Mouse (Mus musculus): ENCODE data around the gene Clptm1l.

Clptm1l gene

GRCm38 (mm10) chr13:73603522-73604155 lies at the start of gene Clptm1l:
TSS of gene Clptm1l (plus strand) at chr13:73604006.
- peak; percentile 98 for DNase-seq

DNA sequence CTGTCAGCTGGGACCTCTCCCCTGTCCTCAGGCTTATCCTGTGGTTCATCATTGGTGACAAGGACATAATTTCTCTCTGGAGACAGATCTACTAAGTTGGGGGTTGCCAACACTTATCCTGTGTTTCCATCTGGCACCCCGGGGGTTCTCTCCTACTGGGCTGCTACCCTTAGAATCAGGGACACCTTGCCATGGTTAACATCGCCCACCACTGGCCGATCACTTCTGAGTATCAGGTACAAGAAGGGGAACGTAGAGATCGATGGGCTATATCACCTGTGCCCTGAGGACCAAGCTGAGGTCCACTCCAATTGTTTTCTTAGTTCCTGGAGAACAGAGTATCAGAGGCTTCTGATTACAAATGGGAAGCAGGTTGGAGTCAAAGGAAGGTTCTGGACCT lies 39.6 kb upstream of the Clptm1l start:
- no peak for DNase-seq

DNA sequence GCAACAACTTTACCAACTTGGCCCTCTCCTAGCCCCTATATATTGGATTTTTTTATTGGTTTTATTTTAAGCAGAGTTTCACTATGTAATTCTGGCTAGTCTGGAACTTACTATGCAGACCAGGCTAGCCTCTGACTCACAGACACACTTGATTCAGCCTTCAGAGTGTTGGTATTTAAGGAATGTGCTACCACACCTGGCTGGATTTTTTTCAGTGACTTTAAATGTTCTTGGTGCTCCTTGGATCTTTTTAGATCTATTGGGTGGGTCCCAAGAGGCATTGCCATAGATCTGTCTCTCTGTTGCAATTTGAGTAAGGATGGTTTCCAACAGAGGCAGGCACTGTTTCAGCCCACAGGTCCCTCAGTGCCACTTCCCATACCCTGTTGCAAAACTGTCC lies 28.8 kb upstream of the Clptm1l start:
- DNase-seq = no peak

- no peak for DNase-seq
Observed at GRCm38 (mm10) chr13:73577277-73577676, 26.5 kb upstream of the Clptm1l start.

DNA sequence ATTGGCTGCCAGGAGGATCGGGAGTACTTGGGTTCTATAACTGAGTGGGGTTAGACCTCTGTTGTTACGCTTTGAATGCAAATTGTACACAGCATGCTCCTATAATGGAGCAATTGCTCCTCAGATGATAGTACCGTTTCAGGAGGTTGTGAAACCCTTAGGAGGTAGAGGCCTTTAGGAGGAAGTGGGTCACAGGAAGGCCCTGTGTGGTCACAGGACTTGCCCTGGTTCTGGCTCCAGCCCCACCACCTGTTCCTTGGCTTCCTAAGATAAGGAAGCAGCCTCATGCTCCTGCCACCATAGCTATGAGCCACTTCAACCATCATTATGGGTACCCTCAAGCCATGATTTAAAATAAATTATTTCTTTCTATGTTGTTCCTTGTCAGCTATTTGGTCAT lies 12.3 kb upstream of the Clptm1l start:
- no peak for DNase-seq

DNA sequence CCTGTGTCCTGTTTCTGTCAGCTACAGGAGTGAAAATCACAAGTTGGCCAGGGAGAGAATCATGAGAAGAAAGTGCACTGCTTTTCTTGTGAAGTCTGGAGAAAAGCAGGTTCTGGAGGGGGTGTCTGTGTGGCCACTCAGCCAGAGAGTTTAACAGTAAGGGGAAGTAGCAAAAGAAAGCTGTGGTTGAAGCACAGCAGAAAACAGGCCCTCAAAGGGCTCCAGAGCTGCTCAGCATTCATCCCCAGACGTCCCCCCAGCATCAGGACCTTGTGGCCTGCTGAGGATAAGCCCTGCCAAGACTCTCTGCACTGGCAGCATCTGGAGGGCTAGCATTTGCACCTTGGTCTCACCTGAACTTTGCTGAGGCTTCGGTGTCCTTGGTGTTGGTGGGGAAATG lies 11.3 kb upstream of the Clptm1l start:
- no peak for DNase-seq

DNA sequence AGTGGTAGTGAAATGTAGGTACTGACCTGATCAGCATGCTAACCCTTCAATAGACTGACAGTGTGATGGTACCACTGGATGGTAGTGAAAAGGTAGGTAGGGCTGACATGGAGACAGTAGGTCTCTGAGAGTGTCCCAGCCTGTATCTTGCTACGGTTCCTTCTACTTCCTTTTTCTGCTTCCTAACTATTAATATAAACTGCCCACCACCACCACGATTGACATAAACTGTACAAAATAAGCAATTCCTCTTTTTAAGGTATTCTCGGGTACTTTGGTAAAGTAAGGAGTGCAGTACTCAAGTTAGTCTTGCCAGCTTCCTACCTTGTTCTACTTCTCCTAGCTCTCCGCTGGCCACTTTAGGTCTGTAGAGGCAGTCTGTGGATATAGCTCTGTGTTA lies 7.5 kb upstream of the Clptm1l start:
- no peak for DNase-seq

GRCm38 (mm10) chr13:73600217-73600616 lies 3.6 kb upstream of the Clptm1l start:
- no peak for DNase-seq

DNA sequence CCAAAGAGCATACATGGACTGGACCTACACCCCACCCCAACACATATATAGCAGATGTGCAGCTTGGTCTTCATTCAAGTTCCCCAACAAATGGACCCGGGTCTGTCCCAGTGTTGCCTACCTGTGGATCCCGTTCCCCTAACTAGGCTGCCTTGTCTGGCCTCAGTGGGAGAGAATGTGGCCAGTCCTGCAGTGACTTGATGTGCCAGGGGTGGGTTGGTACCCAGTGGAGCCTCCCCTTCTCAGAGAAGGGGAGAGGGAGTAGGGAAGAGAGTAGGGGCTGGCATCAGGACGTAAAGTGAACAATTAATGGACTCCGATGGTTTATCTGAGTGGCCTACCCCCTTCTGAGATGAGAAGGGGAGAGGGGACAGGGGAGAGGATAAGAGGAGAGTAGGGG lies 760 bp upstream of the Clptm1l start:
- DNase-seq = no peak

- no peak for DNase-seq
Observed at GRCm38 (mm10) chr13:73604156-73604957, 551 bp downstream of the Clptm1l start.

- DNase-seq = no peak
Observed at GRCm38 (mm10) chr13:73618406-73618805, 14.6 kb downstream of the Clptm1l start.

GRCm38 (mm10) chr13:73620637-73621036 lies 16.8 kb downstream of the Clptm1l start:
- peak; percentile 37 for DNase-seq

DNA sequence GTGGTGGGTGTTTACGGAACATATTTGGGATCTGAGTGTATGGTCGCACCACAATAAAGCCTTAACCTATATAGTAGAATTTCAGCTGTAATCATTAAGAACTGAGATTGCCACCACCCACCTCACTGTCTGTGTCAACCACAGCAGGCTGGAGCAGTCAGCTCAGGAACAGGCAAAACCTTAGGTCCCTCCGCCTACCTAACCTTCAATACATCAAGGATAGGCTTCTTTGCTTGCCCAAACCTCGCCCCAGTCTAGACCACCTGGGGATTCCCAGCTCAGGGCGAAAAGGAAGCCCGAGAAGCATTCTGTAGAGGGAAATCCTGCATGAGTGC lies 22.6 kb downstream of the Clptm1l start:
- no peak for DNase-seq

DNA sequence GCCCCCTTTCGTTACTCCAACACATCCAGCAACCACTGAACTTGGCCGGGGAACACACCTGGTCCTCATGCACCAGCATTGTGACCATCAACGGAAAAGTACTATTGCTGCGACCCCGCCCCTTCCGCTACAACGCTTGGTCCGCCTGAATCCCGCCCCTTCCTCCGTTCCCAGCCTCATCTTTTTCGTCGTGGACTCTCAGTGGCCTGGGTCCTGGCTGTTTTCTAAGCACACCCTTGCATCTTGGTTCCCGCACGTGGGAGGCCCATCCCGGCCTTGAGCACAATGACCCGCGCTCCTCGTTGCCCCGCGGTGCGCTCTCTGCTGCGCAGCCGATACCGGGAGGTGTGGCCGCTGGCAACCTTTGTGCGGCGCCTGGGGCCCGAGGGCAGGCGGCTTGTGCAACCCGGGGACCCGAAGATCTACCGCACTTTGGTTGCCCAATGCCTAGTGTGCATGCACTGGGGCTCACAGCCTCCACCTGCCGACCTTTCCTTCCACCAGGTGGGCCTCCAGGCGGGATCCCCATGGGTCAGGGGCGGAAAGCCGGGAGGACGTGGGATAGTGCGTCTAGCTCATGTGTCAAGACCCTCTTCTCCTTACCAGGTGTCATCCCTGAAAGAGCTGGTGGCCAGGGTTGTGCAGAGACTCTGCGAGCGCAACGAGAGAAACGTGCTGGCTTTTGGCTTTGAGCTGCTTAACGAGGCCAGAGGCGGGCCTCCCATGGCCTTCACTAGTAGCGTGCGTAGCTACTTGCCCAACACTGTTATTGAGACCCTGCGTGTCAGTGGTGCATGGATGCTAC lies 23.1 kb downstream of the Clptm1l start, which contains the start of gene Tert:
Gene Tert (plus strand): TSS at position 167 of the 805 bp plus-strand sequence.
- peak; percentile 82 for DNase-seq

- DNase-seq = no peak
Observed at GRCm38 (mm10) chr13:73628586-73629113, 24.8 kb downstream of the Clptm1l start.

DNA sequence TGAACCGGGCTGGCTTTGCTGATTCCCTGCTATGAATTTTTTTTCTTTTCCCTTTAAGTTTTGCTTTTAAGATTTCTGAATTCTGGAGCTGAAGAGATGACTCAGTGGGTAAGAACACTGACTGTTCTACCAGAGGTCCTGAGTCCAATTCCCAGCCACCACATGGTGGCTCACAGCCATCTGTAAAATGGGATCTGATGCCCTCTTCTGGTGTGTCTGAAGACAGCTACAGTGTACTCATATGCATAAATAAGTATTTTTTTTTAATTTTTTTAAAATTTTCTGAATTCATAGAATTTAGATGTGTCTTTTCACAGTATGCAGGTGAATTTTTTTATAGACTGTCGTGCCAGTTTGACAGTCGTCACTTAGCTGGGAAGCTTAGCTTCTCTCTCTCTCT lies 28.0 kb downstream of the Clptm1l start:
- DNase-seq = no peak

- DNase-seq = no peak
Observed at GRCm38 (mm10) chr13:73637826-73638225, 34.0 kb downstream of the Clptm1l start.

DNA sequence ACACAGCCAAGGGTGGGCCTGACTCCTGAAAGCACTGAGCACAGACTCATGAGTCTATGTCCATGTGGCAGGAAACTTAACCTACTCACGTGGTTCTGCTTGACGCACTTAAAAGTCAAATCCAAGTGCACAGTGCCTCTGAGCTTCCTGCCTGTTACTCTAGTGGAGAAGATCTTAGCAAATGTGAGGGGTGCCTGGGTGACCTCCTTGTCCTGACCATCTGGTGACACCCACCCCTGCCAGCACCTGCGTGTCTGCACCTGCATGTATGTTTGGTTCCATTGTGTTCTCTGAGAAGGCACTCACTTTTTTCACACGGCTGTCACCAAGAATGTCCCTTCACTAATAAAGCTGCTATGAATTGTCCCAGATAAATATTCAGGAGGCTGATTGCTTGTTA lies 37.5 kb downstream of the Clptm1l start:
- no peak for DNase-seq

DNA sequence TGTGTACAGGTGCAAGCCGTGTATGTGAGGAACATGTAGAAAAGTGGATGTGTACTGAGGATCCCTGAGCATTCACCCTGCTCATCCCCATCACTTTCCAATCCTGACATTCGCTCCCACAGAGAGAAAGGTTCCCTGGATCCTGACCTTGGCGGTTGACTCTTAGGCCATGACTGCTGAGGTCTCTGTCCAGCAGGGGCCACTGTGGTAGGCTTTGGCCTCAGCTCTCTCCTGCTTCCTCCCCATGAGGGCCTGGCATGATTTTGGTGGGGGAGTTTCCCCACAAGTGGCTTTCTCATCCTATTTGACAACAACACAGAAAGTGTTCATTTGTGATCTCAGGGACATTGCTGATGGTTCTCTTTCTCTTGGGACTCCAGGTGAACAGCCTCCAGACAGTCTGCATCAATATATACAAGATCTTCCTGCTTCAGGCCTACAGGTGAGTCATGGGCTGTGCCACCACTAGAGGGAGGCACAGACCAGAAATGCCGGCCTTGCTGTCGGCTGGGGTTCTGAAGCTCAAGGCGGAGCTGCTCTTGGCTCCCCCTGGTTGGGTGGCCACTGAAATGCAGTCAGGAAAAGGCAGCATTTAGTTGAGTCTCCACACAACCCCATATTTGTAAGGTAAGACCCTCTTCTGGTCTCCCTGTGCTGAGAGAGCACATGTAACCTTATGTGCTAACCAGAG lies 42.7 kb downstream of the Clptm1l start:
- peak; percentile 61 for DNase-seq

GRCm38 (mm10) chr13:73653266-73653665 lies 49.5 kb downstream of the Clptm1l start:
- no peak for DNase-seq

DNA sequence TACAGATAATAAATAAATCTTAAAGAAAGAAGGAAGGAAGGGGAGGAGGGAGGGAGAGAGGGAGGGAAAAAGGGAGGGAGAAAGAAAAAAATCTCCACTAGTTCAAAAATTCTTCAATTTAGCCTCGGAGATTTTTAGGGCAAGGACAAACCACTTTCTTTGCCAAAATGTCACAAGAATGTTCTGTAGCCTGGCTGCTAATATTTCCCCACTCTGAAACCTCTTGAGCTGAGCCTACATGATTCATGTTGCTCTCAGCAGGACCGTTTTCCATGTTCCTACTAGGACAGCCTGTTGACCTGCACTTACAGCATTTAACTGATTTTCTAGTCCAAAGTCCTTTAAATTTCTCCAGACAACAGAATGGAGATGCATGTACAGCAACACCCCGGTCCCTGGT lies 51.2 kb downstream of the Clptm1l start:
- DNase-seq = no peak

DNA sequence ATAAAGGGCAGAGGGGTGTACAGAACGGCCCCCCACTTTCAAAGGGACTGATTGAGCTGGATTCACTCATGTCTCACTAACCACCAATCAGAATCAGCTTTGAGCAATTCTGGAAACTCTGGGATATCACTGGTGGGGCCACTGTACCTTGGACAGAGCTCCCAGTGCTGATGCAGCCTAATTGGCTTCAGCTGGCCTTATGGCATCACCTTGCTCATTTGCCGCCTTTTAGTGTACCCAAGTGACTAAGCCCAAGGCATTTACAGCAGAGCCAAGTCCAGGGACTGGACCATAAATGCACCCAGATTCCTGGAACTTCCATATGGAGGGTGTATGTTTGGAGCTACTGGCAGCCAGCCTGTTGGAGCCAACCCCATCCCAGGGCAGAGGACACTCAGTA lies 55.1 kb downstream of the Clptm1l start:
- DNase-seq = peak; percentile 10

GRCm38 (mm10) chr13:73660163-73660695 lies 56.4 kb downstream of the Clptm1l start:
- DNase-seq = no peak
